Mouse (Mus musculus): ENCODE measurements around the gene Spsb3. TPM values are rescaled to one million over a fixed set of nuclear protein-coding genes. Genes with fewer than 3 reads are reported as not detected.

The Spsb3 gene
- total and polyA plus RNA-seq, 3 experiments = 30.2 to 34.5 TPM; not detected in 1

- Histone ChIP-seq H3K4me1 (ENCODE audit: control insufficient read depth in 1 of 2, insufficient read depth in 2 of 2, low read length in 2 of 2) (peaks cover 0 to 8% of the 10 kb centered on the region in 2 experiments; a peak in 2 of 4 replicates), H3K27ac (ENCODE audit: control insufficient read depth, low read depth, low read length) (no peak overlapping the region), H3K9me3 (replicated peaks; ENCODE audit: insufficient read depth, low read length) (no peaks in the 10 kb centered on the region), H3K79me2 (ENCODE audit: control insufficient read depth, insufficient read depth, low read length, poor library complexity) (peaks cover under 1% of the 10 kb centered on the region; the same call in 1 of the 2 replicates), H3K9ac (ENCODE audit: control insufficient read depth, low read depth, low read length, poor library complexity, severe bottlenecking) (no peak overlapping the region), H3K36me3 (ENCODE audit: control insufficient read depth in 1 of 2, insufficient read depth in 2 of 2, low read length in 2 of 2) (peaks cover 0 to 7% of the 10 kb centered on the region in 2 experiments; a peak in 2 of 4 replicates), H3K27me3 (ENCODE audit: control insufficient read depth in 1 of 2, insufficient read depth in 2 of 2, low read length in 2 of 2) (peaks cover 0 to 6% of the 10 kb centered on the region in 2 experiments; a peak in 2 of 4 replicates), H3K4me3 (ENCODE audit: control insufficient read depth in 1 of 2, insufficient read depth in 1 of 2, low read depth in 2 of 2, low read length in 2 of 2) (no peak overlapping the region)
- TF ChIP-seq MAZ (IDR thresholded peaks at IDR 0.05; ENCODE audit: low read depth, low read length) (no peak), POLR2AphosphoS5 (IDR thresholded peaks at IDR 0.05; ENCODE audit: borderline replicate concordance, low read depth, low read length) (no peak), MEF2A (IDR thresholded peaks at IDR 0.05; ENCODE audit: extremely low read depth, insufficient replicate concordance, low read depth, low read length, poor library complexity, severe bottlenecking) (no peak), RCOR1 (IDR thresholded peaks at IDR 0.05; ENCODE audit: low read depth, low read length) (no peak), EP300 (IDR thresholded peaks at IDR 0.05; ENCODE audit: low read depth in 1 of 2, low read length in 2 of 2) (no peak), CHD1 (IDR thresholded peaks at IDR 0.05; ENCODE audit: low read depth, low read length) (no peak), SIN3A (IDR thresholded peaks at IDR 0.05; ENCODE audit: low read length) (no peak), POLR2AphosphoS2 (IDR thresholded peaks at IDR 0.05; ENCODE audit: low read length) (no peak), NELFE (IDR thresholded peaks at IDR 0.05; ENCODE audit: low read depth, low read length) (no peak), TAL1 (IDR thresholded peaks at IDR 0.05; ENCODE audit: low read length) (no peak), GABPA (IDR thresholded peaks at IDR 0.05; ENCODE audit: low read depth, low read length) (no peak), ZNF384 (IDR thresholded peaks at IDR 0.05; ENCODE audit: low read depth, low read length) (no peak), E2F4 (IDR thresholded peaks at IDR 0.05; ENCODE audit: borderline replicate concordance, low read depth, low read length) (no peak), CTCF (IDR thresholded peaks at IDR 0.05 in 2 of 3, conservative IDR thresholded peaks at IDR 0.05 in 1 of 3; ENCODE audit: control insufficient read depth in 1 of 3, insufficient read depth in 1 of 3, low read depth in 2 of 3, low read length in 3 of 3, poor library complexity in 1 of 3, severe bottlenecking in 1 of 3) (no peak), USF2 (IDR thresholded peaks at IDR 0.05; ENCODE audit: borderline replicate concordance in 1 of 2, insufficient read depth in 1 of 2, low read depth in 1 of 2, low read length in 2 of 2) (no peak), CHD2 (IDR thresholded peaks at IDR 0.05; ENCODE audit: low read length) (no peak), JUND (IDR thresholded peaks at IDR 0.05; ENCODE audit: low read depth, low read length) (no peak), ETS1 (IDR thresholded peaks at IDR 0.05; ENCODE audit: low read depth, low read length) (no peak), ZMIZ1 (IDR thresholded peaks at IDR 0.05; ENCODE audit: low read depth, low read length) (no peak)
- DNase-seq (ENCODE audit: low read depth, low spot score) = no peak
Observed at GRCm38 (mm10) chr17:24844525-24844924, 41.9 kb upstream of the Spsb3 start.

- no peak for DNase-seq (ENCODE audit: low read depth, low spot score)
- Histone ChIP-seq H3K79me2 (ENCODE audit: control insufficient read depth, insufficient read depth, low read length, poor library complexity) (peaks cover 3% of the 10 kb centered on the region; the same call in 1 of the 2 replicates), H3K36me3 (ENCODE audit: control insufficient read depth in 1 of 2, insufficient read depth in 2 of 2, low read length in 2 of 2) (peaks cover 0 to 13% of the 10 kb centered on the region in 2 experiments; a peak in 2 of 4 replicates), H3K4me1 (ENCODE audit: control insufficient read depth in 1 of 2, insufficient read depth in 2 of 2, low read length in 2 of 2) (peaks cover 0 to 15% of the 10 kb centered on the region in 2 experiments; a peak in 2 of 4 replicates), H3K27ac (ENCODE audit: control insufficient read depth, low read depth, low read length) (no peak overlapping the region), H3K9ac (ENCODE audit: control insufficient read depth, low read depth, low read length, poor library complexity, severe bottlenecking) (no peak overlapping the region), H3K4me3 (ENCODE audit: control insufficient read depth in 1 of 2, insufficient read depth in 1 of 2, low read depth in 2 of 2, low read length in 2 of 2) (no peak overlapping the region), H3K9me3 (replicated peaks; ENCODE audit: insufficient read depth, low read length) (no peaks in the 10 kb centered on the region), H3K27me3 (ENCODE audit: control insufficient read depth in 1 of 2, insufficient read depth in 2 of 2, low read length in 2 of 2) (peaks cover 0 to 4% of the 10 kb centered on the region in 2 experiments; a peak in 2 of 4 replicates)
- TF ChIP-seq MEF2A (IDR thresholded peaks at IDR 0.05; ENCODE audit: extremely low read depth, insufficient replicate concordance, low read depth, low read length, poor library complexity, severe bottlenecking) (no peak), MYC (IDR thresholded peaks at IDR 0.05; ENCODE audit: low read depth, low read length) (no peak), GABPA (IDR thresholded peaks at IDR 0.05; ENCODE audit: low read depth, low read length) (no peak), ZNF384 (IDR thresholded peaks at IDR 0.05; ENCODE audit: low read depth, low read length) (no peak), TBP (IDR thresholded peaks at IDR 0.05; ENCODE audit: low read depth, low read length) (no peak), EP300 (IDR thresholded peaks at IDR 0.05; ENCODE audit: low read depth in 1 of 2, low read length in 2 of 2) (no peak), NELFE (IDR thresholded peaks at IDR 0.05; ENCODE audit: low read depth, low read length) (no peak), USF1 (IDR thresholded peaks at IDR 0.05; ENCODE audit: low read depth, low read length) (no peak), NRF1 (IDR thresholded peaks at IDR 0.05; ENCODE audit: insufficient read depth, low read depth, low read length, poor library complexity, severe bottlenecking) (no peak), ELF1 (IDR thresholded peaks at IDR 0.05; ENCODE audit: low read depth, low read length) (no peak), SIN3A (IDR thresholded peaks at IDR 0.05; ENCODE audit: low read length) (no peak), CTCF (IDR thresholded peaks at IDR 0.05 in 2 of 3, conservative IDR thresholded peaks at IDR 0.05 in 1 of 3; ENCODE audit: control insufficient read depth in 1 of 3, insufficient read depth in 1 of 3, low read depth in 2 of 3, low read length in 3 of 3, poor library complexity in 1 of 3, severe bottlenecking in 1 of 3) (no peak), TAL1 (IDR thresholded peaks at IDR 0.05; ENCODE audit: low read length) (no peak)
Observed at GRCm38 (mm10) chr17:24847386-24847785, 39.1 kb upstream of the Spsb3 start.
